Mouse (Mus musculus) hindbrain, embryonic 13.5 days (tissue): ENCODE results near the gene Smurf2. TPM values are rescaled to one million over a fixed set of nuclear protein-coding genes. Genes with fewer than 3 reads are reported as not detected.

Experiments used
- ATAC-seq: fragments of 200-750 bp; cut with Nextera tagmentation; 2 replicates; pipeline ENCODE4 v1.8.0; 2017; ENCODE audit warnings: moderate TSS enrichment; ENCODE audit not compliant: low FRiP score
- H3K27ac ChIP-seq: fragments of 300-500 bp; sonication (generic); 2 replicates; pipeline ENCODE4 v1.5.1; 2015; ENCODE audit warnings: inconsistent platforms, mild to moderate bottlenecking, moderate library complexity
- H3K27me3 ChIP-seq: fragments of 300-500 bp; sonication (generic); 2 replicates; pipeline ENCODE4 v1.6.1; 2015; ENCODE audit warnings: mild to moderate bottlenecking, inconsistent platforms
- H3K36me3 ChIP-seq: fragments of 300-500 bp; sonication (generic); 2 replicates; pipeline ENCODE4 v1.6.1; 2015; ENCODE audit warnings: mild to moderate bottlenecking, inconsistent platforms
- H3K4me1 ChIP-seq: fragments of 300-500 bp; sonication (generic); replicated peaks from 2 replicates; pipeline ENCODE4 v1.6.1; 2015; ENCODE audit warnings: inconsistent platforms
- H3K4me2 ChIP-seq: fragments of 300-500 bp; sonication (generic); 2 replicates; pipeline ENCODE4 v1.6.1; 2015; ENCODE audit warnings: inconsistent platforms, mild to moderate bottlenecking, moderate library complexity
- H3K4me3 ChIP-seq: fragments of 300-500 bp; sonication (generic); 2 replicates; pipeline ENCODE4 v1.5.1; 2015; ENCODE audit warnings: mild to moderate bottlenecking, inconsistent platforms
- H3K9ac ChIP-seq: fragments of 300-500 bp; sonication (generic); 2 replicates; pipeline ENCODE4 v1.6.1; 2015; ENCODE audit warnings: mild to moderate bottlenecking, inconsistent platforms
- H3K9me3 ChIP-seq: fragments of 300-500 bp; sonication (generic); 2 replicates; pipeline ENCODE4 v1.6.1; 2016; ENCODE audit warnings: inconsistent platforms
- WGBS: fragments of 180-500 bp; shearing (Covaris S2); methylation state at CpG from one replicate; pipeline ENCODE4 v1.1.7; 2015; 5-methylcytosine and 5-hydroxymethylcytosine counted together
- polyA plus RNA-seq: library from polyadenylated mRNA; unstranded; fragments of >200 nt; fragmentation: Nextera tagmentation; extraction: Ambion mirVana; gene quantifications from 2 replicates; pipeline ENCODE4 v1.2.1, GENCODE M21; 2015

Smurf2 gene
- polyA plus RNA-seq, 1 experiment from 2014 or later = 14.8 TPM

DNA sequence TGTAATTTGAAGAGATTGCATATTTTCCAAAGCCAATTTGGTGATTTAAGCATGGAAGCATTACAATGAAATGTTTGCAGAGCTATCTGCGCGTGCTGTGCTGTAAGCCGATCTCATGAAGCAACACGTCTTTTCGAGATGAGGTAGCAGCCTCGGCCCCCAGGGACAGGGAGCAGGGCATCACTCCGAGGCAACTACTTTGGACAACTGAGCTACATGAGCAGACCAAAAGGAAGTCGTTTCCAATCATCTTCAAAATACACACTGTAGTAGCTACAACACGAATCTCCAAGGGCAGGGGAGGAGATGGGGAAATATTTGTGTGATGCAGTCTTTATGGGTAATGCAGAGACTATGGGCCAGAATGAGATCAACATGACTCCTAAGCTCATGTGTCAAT lies 9.9 kb upstream of the Smurf2 start:
- H3K4me3 ChIP-seq = no peak overlapping the region
- H3K4me1 ChIP-seq = no peaks in the 10 kb centered on the region
- H3K9me3 ChIP-seq = no peaks in the 10 kb centered on the region
- no peaks in the 10 kb centered on the region for H3K27me3 ChIP-seq
- no peak for ATAC-seq
- H3K36me3 ChIP-seq = no peaks in the 10 kb centered on the region
- no peak overlapping the region for H3K4me2 ChIP-seq
- no peak overlapping the region for H3K9ac ChIP-seq
- WGBS = 85% methylated on average over 9 of the region's 9 CpGs
- no peak overlapping the region for H3K27ac ChIP-seq

DNA sequence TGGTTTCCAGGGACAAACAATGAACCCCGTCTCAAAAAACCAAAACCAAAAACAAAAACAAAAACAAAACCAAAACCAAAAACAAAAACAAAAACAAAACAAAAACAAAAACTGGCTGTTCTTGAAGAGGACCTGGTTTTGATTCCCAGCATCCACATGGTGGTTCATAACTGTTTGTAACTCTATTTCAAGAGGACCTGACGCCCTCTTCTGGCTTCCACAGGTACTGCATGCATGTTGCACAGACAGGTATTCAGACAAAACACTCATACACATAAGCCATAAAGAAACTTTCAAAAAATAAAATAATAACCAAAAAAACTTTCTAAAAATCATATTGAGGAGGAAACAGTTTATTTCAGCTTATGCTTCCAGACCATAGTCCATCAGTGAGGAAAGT lies 8.4 kb upstream of the Smurf2 start:
- Histone ChIP-seq H3K9ac (no peak overlapping the region), H3K9me3 (no peaks in the 10 kb centered on the region), H3K36me3 (no peaks in the 10 kb centered on the region), H3K4me2 (no peak overlapping the region), H3K27ac (no peak overlapping the region), H3K27me3 (no peaks in the 10 kb centered on the region), H3K4me3 (no peak overlapping the region), H3K4me1 (no peaks in the 10 kb centered on the region)
- WGBS = 61% methylated on average over 2 of the region's 2 CpGs
- ATAC-seq = no peak

DNA sequence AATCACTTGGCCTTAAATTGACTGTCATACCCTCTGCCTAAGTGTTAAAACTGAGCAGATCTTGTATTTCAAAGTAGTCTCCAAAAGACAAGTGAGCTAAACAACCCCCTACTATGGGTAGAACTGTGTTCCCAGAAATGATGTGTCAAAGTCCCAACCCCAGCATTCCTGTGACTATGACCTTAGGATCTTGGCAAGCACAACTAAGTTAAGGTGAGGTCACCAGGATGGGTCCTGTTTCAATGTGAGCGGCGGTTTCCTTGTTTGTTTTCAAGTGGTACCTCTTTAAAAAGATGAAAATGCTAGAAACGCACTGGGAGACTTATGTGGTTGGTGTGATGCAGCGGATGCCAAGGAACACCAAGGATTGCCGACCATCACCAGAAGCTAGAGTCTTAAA lies 7.4 kb upstream of the Smurf2 start:
- H3K4me1 ChIP-seq = no peaks in the 10 kb centered on the region
- no peaks in the 10 kb centered on the region for H3K9me3 ChIP-seq
- no peak overlapping the region for H3K4me3 ChIP-seq
- H3K4me2 ChIP-seq = no peak overlapping the region
- no peak for ATAC-seq
- 93% methylated on average over 5 of the region's 5 CpGs for WGBS
- no peak overlapping the region for H3K9ac ChIP-seq
- no peaks in the 10 kb centered on the region for H3K36me3 ChIP-seq
- no peak overlapping the region for H3K27ac ChIP-seq
- H3K27me3 ChIP-seq = no peaks in the 10 kb centered on the region

DNA sequence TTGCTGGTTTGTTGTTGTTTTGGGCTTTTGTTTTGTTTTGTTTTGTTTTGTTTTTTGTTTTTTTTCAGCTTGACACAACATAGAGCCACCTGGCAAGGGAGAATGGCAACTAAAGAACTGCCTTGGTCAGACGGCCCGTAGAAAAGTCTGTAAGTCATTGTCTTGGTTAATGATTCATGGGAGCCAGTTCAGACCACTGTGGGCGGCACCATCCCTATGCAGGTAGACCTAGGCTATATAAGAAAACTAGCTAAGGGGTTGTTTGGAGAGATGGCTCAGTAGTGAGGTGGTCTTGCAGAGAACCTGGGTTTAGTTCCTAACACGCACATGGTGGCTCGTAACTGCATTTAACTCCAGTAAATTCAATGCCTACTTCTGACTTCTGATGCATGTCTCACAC lies 6.7 kb upstream of the Smurf2 start:
- no peaks in the 10 kb centered on the region for H3K27me3 ChIP-seq
- no peak overlapping the region for H3K9ac ChIP-seq
- 93% methylated on average over 5 of the region's 5 CpGs for WGBS
- H3K4me2 ChIP-seq = no peak overlapping the region
- ATAC-seq = no peak
- no peak overlapping the region for H3K4me3 ChIP-seq
- no peak overlapping the region for H3K27ac ChIP-seq
- H3K4me1 ChIP-seq = no peaks in the 10 kb centered on the region
- H3K9me3 ChIP-seq = no peaks in the 10 kb centered on the region
- H3K36me3 ChIP-seq = no peaks in the 10 kb centered on the region

DNA sequence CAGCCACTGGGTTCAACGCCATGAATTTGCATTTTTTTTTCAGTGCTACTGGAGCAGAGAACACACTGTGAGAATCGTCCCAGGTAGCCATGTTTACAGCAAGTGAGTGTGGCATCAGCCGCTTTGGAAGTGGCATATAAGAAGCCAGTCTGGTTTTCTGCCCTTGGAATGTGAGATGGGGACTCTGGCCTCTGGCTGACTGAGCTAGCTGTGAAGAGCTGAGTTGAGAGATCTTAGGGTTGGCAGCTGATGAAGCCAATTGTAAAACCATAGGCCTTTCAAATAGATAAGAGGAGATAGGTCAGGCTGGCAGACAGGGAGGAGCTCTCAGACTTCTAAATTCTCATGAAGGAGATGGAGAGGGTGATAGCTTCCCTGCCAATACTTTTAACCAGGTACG lies 6.2 kb upstream of the Smurf2 start:
- no peaks in the 10 kb centered on the region for H3K36me3 ChIP-seq
- no peaks in the 10 kb centered on the region for H3K9me3 ChIP-seq
- no peak overlapping the region for H3K4me2 ChIP-seq
- H3K27me3 ChIP-seq = no peaks in the 10 kb centered on the region
- no peak for ATAC-seq
- no peak overlapping the region for H3K27ac ChIP-seq
- H3K4me3 ChIP-seq = no peak overlapping the region
- H3K4me1 ChIP-seq = no peaks in the 10 kb centered on the region
- 78% methylated on average over 4 of the region's 4 CpGs for whole genome bisulfite sequencing
- no peak overlapping the region for H3K9ac ChIP-seq

DNA sequence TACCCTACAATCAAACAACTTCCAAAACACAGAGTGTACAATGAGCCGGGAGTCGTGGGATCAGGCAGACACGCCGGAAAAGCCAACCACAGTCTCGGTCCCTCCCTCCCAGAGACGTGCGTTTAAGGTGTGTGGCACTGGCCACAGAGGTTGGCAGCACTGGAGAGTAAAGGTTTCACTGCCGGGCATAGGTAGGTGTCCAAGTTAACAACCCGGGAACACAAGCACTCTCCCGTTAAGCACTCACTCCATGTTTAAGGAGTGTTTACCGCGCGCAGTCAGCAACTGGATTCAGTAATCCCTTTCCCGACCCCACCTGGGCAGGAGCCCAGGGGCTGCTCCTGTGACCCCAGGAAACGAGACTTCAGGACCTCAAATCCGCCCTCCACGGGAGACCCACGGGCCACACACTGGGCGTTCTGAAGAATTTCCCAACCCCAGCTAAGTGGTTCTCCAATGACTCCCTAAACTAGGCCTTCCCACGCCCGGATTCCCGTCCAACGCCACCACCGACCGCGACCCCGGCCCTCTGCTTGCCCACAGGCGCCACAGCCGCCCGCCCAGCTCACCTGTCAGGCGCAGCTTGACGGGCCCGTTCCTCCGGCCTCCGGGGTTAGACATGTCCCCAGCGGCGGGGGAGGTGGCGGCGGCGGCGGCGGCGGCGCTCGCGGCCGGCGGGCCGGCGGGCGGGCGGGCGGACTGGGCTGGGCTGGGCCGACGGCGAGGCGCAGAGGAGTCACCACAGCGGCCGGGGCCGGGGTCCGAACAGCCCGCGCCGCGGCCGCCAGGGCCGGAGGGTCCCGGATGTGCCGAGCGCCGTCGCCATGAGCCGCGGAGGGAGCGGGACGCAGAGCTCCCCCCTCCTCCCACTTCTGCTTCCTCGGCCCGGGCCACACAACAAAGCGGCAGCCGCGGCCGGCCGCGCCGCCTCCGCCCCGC lies 634 bp downstream of the Smurf2 start:
- H3K27me3 ChIP-seq = no peaks in the 10 kb centered on the region
- H3K9me3 ChIP-seq = no peaks in the 10 kb centered on the region
- peak overlapping the region; percentile 89 for H3K4me2 ChIP-seq
- peaks cover 26% of the 10 kb centered on the region for H3K4me1 ChIP-seq
- under 1% methylated on average over 49 of the region's 87 CpGs for WGBS
- H3K36me3 ChIP-seq = no peaks in the 10 kb centered on the region
- peak overlapping the region; percentile 94 for H3K4me3 ChIP-seq
- peak overlapping the region; percentile 97 for H3K9ac ChIP-seq
- peak overlapping the region; percentile 98 for H3K27ac ChIP-seq
- peak; percentile 92 for ATAC-seq

DNA sequence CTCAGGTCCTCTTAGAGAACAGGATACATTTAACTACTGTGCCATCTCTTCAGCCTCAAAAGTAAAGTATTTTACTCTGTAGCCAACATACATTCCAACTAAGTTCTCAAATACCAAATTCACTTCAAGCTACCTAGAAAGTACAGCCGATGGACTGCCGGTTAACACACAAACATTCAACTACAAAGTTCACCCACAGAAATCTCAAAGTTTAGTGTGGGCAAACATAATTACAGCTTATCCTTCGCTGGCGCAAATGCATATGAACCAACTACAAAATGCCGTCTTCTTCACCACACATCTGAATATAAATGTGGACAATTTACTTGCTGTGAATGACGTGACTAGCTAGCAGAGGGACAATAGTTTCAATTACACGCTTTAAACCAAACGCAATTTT lies 1.6 kb downstream of the Smurf2 start:
- no peak for ATAC-seq
- H3K4me1 ChIP-seq = peaks cover 26% of the 10 kb centered on the region
- no peaks in the 10 kb centered on the region for H3K9me3 ChIP-seq
- H3K27ac ChIP-seq = no peak overlapping the region
- H3K4me3 ChIP-seq = peak overlapping the region; percentile 94
- peak overlapping the region; percentile 89 for H3K4me2 ChIP-seq
- H3K27me3 ChIP-seq = no peaks in the 10 kb centered on the region
- no peaks in the 10 kb centered on the region for H3K36me3 ChIP-seq
- H3K9ac ChIP-seq = peak overlapping the region; percentile 97
- 23% methylated on average over 8 of the region's 8 CpGs for WGBS

DNA sequence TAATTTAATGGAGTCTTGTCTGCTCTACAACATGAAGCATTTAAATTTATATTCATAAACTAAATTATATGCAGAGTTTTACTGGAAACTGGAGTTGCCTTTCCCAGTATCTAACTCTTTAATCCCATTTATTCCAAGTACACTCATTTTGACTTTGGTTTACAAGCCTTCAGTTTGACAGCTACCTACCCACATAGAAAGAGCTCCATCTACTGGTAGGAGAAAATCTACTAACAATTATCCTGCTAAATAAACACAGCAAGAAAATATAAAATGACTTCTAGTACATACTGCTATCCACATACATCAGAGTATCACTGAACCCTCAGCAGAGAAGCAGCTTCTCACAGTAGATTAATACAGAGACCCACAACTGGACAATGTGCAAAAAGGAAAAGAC lies 9.3 kb downstream of the Smurf2 start:
- Histone ChIP-seq H3K36me3 (no peaks in the 10 kb centered on the region), H3K27me3 (no peaks in the 10 kb centered on the region), H3K4me3 (no peak overlapping the region), H3K4me1 (no peaks in the 10 kb centered on the region), H3K9ac (no peak overlapping the region), H3K9me3 (no peaks in the 10 kb centered on the region), H3K27ac (no peak overlapping the region), H3K4me2 (no peak overlapping the region)
- no peak for ATAC-seq

DNA sequence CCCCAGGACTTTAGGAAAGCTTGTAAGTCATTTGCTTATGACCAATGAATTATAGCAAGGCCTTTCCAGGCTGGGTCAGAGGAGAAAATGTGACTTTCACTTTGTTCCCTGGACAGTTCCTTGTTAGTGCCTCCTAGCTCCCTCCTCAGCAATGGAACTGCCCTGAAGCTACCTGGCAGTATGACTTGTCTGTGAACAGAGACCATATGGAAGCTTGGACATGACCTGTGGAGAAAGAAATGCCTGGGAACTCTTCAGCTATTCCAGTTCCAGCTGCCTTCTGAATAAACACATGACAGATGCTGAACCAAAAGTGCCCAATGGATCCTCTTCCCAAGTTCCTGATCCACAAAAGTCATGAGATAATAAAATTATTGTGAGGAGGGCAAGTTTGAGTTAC lies 12.5 kb downstream of the Smurf2 start:
- no peak overlapping the region for H3K4me3 ChIP-seq
- no peak overlapping the region for H3K27ac ChIP-seq
- H3K36me3 ChIP-seq = no peaks in the 10 kb centered on the region
- H3K9me3 ChIP-seq = no peaks in the 10 kb centered on the region
- H3K27me3 ChIP-seq = no peaks in the 10 kb centered on the region
- no peak overlapping the region for H3K4me2 ChIP-seq
- no peaks in the 10 kb centered on the region for H3K4me1 ChIP-seq
- H3K9ac ChIP-seq = no peak overlapping the region
- ATAC-seq = no peak

DNA sequence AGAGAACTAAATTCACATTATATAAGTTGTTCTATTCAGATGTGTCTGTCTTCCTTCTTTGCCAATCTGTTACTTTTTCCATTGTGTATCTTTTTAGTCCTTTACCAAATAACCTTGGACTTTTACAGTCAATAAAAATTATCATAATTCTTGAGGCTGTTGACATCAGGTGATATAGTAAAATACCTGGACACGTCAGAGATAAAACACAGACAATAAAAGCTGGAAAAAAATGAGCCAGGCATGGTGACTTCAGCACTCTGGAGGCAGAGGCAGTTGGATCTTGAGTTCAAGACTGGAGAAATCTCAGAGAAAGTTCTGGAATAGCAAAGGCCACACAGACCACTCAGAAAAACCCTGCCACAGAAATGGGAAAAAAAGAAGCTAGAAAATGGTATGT lies 13.3 kb downstream of the Smurf2 start:
- H3K36me3 ChIP-seq = no peaks in the 10 kb centered on the region
- no peaks in the 10 kb centered on the region for H3K9me3 ChIP-seq
- no peaks in the 10 kb centered on the region for H3K4me1 ChIP-seq
- ATAC-seq = no peak
- H3K4me3 ChIP-seq = no peak overlapping the region
- WGBS = 83% methylated on average over 1 of the region's 1 CpGs
- no peak overlapping the region for H3K27ac ChIP-seq
- H3K4me2 ChIP-seq = no peak overlapping the region
- no peaks in the 10 kb centered on the region for H3K27me3 ChIP-seq
- no peak overlapping the region for H3K9ac ChIP-seq

DNA sequence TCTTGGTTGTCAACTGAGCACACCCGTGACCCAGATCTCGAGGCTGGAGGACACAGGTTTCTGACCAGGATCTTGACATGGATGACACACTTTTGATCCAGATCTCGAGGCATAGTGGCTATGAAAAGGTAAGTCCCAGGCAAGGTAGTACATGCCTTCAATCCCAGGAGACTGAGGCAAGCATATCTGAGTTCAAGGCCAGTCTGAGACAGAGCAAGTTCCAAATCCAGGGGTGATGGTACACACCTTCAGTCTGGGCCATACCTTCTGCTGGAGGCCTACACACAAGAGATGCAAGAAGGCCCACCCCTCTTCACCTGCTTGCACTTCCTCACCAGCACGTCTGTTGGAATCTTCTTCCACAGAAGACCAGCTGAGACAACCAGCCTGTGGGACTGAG lies 14.8 kb downstream of the Smurf2 start:
- no peak for ATAC-seq
- Histone ChIP-seq H3K27ac (no peak overlapping the region), H3K9me3 (no peaks in the 10 kb centered on the region), H3K27me3 (no peaks in the 10 kb centered on the region), H3K4me1 (0 out of 2 replicates have a peak, but pooled peaks cover 4% of the 10 kb centered on the region), H3K4me3 (no peak overlapping the region), H3K4me2 (no peak overlapping the region), H3K36me3 (no peaks in the 10 kb centered on the region), H3K9ac (no peak overlapping the region)
- WGBS = 95% methylated on average over 4 of the region's 4 CpGs

DNA sequence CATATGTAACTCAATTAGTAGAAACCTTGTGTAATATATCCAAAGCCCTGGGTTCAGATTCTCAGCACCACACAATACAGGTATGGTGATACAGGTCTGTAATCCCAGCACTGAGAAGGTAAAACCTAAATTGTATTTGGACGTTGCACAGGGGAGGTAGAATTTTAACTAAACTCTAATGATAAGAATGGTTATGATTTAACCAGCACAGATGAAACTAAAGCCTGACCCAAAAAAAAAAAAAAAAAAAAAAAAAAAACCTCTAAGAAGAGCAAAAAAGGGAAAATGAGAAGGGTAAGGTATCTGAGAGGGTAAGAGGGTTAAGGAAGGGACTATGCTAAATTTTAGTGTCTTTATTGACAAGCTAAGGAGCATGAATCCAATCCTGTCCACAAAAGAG lies 20.7 kb downstream of the Smurf2 start:
- Histone ChIP-seq H3K9ac (no peak overlapping the region), H3K27ac (no peak overlapping the region), H3K4me1 (0 out of 2 replicates have a peak, but pooled peaks cover 6% of the 10 kb centered on the region), H3K4me3 (no peak overlapping the region), H3K27me3 (no peaks in the 10 kb centered on the region), H3K4me2 (no peak overlapping the region), H3K36me3 (no peaks in the 10 kb centered on the region), H3K9me3 (no peaks in the 10 kb centered on the region)
- ATAC-seq = no peak
- 97% methylated on average over 1 of the region's 1 CpGs for WGBS

DNA sequence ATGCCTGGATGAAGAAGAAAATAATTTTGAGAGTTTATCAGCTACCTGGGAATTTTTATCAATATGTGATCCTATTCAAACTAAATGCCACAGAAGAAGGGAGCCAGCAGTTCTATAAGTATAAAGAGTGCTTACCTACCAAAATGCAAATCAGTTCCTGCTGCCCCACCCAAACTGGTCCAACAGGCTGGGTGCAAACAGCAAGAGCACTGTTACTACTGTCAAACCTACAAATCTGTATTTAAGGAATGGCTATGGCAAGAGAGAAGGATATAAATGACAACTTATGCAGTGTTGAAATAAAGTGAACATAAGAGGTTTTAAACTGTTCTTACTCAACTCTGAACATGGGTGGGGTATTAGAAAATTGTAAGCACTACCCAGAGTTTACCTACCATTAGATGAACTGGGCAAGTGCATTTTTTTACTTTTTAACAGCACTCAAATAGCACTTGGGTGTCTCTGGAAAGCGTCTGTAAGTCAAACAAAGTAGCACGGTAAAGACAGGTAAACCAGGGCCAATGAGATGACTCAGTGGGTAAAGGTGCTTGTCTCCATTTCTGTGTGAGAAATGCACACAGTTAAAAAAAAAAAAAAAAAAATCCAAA lies 23.9 kb downstream of the Smurf2 start:
- no peaks in the 10 kb centered on the region for H3K9me3 ChIP-seq
- H3K9ac ChIP-seq = no peak overlapping the region
- H3K36me3 ChIP-seq = no peaks in the 10 kb centered on the region
- no peak overlapping the region for H3K4me2 ChIP-seq
- no peaks in the 10 kb centered on the region for H3K27me3 ChIP-seq
- ATAC-seq = no peak
- H3K4me3 ChIP-seq = no peak overlapping the region
- H3K27ac ChIP-seq = no peak overlapping the region
- WGBS = 94% methylated on average over 2 of the region's 2 CpGs
- H3K4me1 ChIP-seq = 0 out of 2 replicates have a peak, but pooled peaks cover 6% of the 10 kb centered on the region
